Mouse (Mus musculus) layer of hippocampus, postnatal 14 days (tissue): Measurements from ENCODE around the gene Grb14. TPM values are rescaled to one million over a fixed set of nuclear protein-coding genes. Genes with fewer than 3 reads are reported as not detected.

ENCODE experiments used
- DNase-seq, 2 experiments: peaks; one replicate each; pipeline ENCODE4 v3.0.0; 2021 to 2022; ENCODE audit warnings: low spot score in 2 of 2, mixed read lengths in 1 of 2
- long read RNA-seq, 2 experiments: library from polyadenylated mRNA; stranded (forward); transcript quantifications; one replicate each; pipeline ENCODE4 v2.0.0; 2021
- total RNA-seq, 2 experiments: library from RNA; stranded (reverse); gene quantifications; 2 replicates each; pipeline ENCODE4 v1.2.3; 2021

Grb14 gene
- 10 to 100 TPM; 42.6 to 43.3 TPM for total RNA-seq
- long read RNA-seq, experiment 1, transcript Grb14-201 (14 exons, 1,986 nt), result major isoform, 29 of 43 reads
- long read RNA-seq, experiment 1, partial matches to known transcripts, result 7 of 43 reads
- long read RNA-seq, experiment 1, other reads (novel, unspliced or antisense), result 7 of 43 reads
- long read RNA-seq, experiment 2, transcript Grb14-201 (14 exons, 1,986 nt), result major isoform, 46 of 57 reads
- long read RNA-seq, experiment 2, partial matches to known transcripts, result 7 of 57 reads
- long read RNA-seq, experiment 2, other reads (novel, unspliced or antisense), result 3 of 57 reads

DNA sequence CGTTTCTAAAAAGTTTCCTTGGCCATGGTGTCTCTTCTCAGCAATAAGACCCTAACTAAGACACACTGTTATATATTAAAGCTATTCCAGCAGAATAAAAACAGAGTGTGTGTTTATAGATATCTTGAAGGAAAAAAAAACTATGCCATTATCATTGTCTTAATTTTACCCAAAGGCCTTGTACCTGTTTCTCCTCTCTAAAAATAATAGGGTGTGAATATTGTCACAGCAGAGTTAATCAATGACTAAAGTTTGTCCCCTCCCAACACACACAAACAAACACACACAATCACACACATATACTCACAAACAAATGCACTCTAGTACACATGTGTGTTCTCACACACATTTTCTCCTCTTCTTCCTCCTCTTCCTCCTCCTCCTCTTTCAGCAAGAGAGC lies at the start of gene Grb14:
Gene Grb14, minus strand, starts transcription at position 101 of the 400 bp plus-strand sequence.
- no peak for DNase-seq

DNA sequence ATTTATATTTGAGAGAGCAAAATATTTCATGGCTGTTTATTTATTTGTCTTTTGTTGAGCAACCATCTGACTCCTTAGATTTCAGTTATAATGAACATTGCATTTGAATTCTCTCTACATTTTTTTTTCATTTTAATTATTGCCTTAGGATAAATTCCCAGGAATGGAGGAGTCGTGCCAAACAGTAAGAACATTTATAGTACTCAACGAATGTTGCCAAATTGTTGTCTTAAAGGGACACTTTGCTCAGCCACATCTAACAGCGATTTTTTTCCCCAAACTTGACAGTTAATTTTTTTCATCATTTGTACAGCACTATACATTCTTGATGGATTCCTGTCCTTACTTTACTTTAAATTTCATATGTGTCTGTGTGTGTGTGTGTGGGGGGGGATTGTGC lies 47.4 kb upstream of the Grb14 start:
- no peak for DNase-seq

DNA sequence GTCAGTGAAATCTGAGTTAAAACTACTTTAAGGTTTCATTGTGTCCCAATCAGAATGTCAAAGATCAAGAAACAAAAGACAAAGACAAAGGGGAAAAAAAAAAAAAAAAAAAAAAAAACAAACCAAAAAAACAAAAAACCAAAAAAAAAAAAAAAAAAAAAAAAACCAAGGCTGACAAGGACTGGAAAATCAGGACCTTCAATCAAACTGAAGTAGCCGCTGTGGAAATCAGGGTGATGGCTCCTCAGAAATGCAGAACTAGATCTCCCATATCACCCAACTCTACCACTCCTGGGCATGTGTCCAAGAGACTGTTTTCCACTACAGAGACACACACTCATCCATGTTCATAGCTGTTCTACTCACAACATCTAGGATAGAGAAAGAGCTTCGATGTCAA lies 29.0 kb upstream of the Grb14 start:
- no peak for DNase-seq

DNA sequence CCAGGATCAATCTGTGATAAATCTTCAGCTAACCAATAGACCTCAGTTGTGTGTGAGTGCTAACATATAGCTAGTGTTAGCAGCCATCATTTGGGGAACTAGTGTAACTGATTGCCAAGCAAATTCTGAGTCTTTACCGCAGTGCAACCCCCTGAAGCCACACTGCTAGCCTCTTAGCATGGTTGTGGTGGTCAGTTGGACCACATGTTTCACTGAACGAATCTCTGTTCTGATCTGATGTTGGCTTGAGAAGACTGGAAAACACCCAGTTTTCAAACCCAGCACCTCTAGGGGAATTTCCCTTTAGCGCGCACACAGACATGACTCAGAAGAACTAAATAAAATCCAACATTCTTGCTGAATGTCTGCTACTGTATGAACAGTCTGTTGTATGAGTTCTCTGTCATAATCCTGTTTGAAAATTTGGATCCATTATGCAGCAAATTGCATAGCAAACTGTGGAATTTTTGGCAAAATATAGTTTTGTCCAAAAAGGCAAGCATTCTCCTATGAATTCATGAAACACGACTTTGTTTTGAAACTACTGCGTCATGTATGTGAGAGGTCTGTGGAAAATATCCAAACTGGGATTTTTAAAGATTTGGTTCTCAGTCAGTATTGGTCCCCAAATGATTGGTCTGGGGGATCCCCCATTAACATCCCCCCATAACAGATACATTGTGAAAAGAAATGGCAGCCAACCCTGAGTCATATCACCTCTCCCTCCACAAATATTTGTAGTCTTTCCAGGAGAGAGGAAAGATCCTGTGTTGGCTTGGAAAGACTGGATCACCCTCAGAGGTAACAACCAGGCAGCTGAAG lies 27.6 kb upstream of the Grb14 start:
- no peak for DNase-seq

DNA sequence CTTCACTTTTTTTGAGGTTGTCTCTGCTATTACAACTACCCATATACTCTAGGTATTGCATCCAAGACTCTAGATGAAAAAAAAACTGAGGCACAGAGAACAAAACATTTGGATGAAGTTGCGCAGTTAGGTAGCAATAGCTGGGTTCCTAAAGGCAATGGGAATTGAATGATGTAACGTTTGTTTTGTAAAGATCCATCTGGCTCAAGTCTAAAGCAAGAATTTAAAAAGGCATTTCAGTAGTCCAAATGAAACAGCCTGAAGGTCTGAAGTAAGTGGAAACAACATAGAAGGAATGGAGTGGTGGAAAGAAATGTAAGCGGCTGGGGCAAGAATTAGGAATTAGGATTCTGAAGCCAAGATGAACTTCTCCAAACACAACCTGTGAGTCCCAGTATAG lies 26.0 kb upstream of the Grb14 start:
- no peak for DNase-seq

DNA sequence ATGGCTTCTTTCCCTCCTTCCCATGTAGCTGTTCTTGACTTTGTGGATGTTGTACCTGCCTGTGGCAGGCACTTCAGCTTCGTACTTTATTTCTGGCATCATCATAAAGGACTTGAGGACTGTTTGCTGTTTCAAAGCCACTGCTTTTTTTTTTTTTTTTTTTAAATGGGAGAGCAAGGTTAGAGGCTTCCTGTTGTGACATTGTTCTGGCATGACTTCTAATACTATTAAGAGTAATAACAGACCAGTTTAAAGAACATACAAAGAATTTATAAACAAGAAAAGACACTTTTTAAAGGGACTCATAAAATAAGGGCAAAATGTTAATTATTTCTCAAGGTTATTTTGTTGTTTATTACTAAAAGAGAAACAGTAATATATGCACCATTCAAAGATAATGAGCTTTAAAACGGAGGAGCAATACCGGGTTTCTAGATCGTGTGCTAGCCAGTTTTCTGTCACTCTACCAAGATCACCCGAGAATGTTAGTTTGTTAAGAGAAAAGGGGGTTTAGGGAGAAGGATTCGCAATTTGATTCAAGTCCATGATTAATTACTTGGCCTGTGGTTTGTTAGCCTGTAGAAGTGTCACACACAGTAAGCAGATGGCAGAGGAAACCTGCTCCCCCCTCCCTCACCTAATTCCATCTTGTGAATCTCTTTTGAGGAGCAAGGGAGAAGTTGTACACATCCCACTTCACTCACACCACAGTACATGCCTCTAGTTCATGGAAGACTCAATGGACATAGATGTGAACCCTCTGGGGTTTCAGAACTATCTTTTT lies 23.6 kb upstream of the Grb14 start:
- DNase-seq, result no peak

DNA sequence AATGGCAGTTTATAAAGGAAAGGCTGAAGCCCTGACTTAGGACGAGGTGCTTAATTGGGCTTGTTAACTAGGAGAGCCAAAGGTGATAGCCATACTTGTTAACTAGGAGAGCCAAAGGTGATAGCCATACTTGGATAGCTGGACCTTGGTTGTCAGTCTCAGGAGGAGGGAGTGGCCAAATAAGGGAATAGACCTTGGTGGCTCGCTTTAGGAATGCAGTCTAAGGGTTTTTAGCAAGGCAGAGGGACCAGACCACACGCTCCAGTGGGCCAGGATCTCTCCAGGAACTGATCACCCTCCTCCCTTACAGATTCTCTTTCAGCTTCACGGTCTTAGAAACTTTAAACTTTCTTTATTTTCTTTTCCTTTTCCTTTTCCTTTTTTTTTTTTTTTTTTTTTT lies 13.4 kb upstream of the Grb14 start:
- no peak for DNase-seq

DNA sequence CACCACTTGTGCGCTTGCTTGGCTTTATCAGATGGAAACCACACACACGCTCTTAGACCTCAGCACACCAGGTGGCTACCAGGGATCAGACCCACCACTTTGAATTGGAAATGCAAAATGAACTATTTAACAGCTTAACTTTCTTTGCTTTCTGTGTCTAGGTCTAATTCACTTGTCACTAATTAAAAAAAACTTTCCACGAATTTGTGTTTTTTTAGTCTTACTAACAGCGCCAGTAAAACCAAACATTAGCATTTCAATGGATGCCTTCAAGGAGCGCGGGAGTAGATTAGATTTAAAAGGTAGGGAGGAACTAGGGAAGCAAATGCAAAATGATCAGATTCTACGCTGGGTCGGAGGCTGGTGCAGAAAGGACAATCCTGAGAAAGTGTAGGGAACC lies 12.8 kb upstream of the Grb14 start:
- no peak for DNase-seq

DNA sequence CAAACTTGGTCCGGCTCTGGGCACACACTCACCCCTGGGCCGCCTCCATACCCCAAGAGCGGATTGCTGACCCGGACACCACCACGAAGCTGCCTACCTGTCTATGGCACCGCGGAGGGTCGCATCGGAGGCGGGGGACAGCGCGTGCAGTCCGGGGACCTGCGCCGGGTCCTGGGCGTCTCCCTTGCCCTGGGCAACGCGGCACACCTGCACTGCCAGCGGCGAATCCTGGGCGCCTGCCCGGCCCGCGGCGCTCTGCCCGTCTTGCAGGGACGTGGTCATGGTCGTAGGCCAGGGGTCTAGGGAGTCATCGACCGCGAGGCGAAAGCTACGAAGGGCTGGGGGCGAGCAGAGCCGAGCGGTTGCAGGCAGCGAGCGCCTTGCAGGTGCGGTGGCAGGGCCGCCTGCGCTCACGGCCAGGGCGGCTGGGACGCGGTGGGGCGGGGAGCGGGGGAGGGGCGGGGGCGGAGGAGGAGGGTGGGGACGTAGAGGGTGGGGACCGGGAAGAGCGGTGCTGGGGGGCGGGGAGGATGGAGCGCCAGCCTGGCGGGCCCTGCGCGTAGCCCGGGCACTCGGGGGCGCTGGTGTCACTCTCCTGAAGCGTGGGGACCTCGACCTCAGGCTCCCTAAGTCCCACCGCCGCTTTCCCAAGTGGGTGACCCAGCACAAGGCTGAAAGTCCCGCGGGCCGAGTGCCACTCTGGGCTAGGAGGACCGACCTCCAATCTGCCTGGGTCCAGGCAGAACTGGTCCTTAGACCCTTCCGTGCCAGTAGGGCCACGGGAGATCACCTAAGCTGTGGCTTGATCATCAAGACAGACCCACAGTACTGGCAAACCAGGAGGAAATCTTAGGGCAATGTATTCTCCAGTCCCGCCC lies 2.2 kb downstream of the Grb14 start:
- DNase-seq, result peak; percentile 47 to 48

DNA sequence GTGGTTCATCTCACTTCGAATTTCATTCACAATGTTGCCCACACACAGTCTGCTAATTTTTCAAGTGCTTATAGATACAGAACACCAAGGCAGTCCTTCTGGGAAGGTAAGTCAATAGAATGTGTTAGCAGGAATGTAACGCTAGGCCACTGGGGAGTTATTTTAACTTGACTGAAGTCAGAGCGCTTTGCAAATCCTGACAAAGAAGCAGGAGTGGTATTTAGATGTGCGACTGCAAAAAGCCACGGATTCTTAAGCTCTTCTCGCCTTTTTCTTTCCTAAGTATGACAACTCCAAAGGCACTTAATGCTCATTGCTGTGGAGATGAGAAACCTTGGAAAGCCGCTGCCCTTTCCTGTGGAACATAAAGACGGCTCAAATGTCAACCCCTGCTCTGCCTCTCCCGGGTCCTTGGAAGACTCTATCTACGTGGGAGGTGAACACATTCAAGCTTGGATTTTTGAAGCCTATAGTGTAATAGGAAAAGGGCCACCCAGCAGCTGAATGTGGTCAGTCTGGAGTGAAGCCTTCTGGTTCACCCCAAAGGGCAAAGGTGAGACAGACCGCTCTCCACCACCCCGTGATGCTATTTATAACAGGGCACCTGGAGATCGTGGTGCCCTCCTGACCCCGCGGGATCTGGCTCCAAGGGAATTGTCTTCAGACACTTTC lies 3.0 kb downstream of the Grb14 start:
- DNase-seq, result peak; percentile 26

DNA sequence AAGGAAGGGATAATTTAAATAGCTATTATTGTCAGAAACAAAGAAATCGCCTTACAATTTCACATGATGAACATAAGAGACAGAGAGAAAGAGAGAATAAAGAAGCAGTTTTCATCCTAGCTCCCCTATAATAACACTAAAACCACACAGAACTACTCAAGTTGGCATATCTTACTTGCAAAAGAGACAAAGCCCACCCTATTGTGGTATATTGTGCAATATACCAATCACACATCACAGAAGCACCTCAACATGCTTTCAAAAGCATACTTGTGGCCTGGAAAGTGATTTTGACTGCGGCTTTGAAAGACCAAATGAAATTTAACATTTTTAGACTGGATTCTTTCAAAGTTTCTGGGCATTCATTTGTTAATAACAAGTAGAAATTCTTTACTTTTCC lies 7.4 kb downstream of the Grb14 start:
- no peak for DNase-seq

DNA sequence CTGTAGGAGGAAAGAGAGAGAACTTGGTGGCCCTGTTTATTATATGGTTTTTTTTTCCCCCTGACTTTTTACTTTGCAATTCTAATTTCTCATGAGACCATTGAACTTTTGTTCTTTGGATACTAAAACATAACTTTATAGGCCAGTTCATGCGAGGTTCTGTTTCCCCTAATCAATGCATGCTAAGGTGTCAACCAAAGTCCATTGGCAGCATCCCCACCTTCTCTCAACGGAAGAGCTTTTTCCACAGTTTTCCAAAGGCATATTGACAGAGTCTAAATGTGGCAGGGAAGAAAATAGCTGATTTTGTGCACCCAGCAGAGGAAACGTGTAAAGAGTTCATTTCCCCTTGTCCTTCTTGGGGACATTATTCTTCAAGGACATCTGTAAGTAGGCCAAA lies 10.2 kb downstream of the Grb14 start:
- no peak for DNase-seq

DNA sequence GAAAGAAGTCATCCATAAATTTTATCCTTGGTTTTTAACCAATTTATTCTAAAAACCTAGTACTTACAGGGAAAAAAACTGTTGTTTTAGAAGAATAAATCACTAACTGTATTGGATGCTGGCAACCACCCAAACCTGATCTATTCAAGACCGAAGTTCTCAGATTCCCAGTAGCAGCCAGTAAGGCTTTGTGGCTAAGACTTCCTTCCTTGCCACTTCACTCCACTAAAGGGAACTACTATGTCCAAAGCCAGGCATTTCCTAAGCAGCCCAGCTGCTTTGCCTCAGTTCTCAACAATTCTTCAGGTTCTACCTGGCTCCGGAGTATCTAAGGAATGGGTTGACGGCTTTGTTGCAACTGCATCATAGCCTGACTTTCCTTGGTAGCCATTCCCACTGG lies 14.7 kb downstream of the Grb14 start:
- no peak for DNase-seq

DNA sequence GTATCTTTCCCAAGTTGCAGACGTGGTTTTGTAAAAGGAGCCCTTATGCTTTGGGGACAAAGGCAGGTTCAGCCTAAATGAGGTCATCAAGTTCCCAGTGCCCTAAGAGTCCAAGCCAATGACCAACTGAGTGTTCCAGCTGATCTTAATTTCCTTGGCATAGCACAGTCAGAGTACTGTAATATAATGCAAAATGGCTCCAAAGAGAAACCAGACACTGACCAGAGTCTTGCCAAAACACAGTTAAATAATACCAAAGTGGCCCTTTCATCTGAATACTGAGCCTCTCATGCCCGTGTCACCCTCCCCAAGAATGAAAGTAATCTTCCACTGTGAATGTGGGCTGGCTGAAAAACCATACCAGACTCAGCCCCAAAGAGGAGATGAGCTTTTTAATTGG lies 17.4 kb downstream of the Grb14 start:
- DNase-seq, result no peak

DNA sequence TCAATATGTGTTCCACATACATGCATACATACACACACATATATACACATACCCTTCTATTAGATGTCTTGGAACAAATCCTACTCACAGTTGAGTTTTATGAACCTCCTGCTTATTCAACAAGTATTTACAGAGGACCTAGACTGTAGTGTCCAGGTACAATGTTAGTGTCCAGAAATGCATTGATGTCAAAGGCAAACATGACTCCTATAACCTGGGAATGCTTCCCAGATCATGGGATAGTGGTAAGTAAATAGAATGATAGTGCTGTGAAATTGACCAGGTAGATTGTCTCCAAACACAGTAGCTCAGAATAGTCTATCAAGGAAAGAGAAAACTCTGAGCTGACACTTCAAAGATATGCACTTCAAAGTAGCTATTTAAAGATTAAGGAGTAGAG lies 19.7 kb downstream of the Grb14 start:
- DNase-seq, result no peak

DNA sequence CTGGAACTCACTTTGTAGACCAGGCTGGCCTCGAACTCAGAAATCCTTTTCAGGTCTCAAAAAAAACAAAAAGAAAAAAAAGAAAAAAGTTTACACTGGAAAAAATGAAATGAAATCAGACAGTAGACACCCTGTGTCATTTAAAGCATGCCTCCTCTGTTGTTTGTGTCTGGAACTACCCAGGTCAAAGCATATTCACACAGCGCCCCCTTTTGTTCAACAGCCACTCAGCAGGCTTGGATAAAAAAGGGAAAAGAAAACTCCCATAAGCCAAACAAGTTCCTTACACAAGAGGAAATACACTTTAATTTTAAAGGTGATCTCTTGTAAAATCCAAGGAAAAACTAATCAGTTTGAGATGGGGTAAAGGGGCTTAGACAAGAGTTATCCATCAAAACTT lies 21.4 kb downstream of the Grb14 start:
- no peak for DNase-seq

DNA sequence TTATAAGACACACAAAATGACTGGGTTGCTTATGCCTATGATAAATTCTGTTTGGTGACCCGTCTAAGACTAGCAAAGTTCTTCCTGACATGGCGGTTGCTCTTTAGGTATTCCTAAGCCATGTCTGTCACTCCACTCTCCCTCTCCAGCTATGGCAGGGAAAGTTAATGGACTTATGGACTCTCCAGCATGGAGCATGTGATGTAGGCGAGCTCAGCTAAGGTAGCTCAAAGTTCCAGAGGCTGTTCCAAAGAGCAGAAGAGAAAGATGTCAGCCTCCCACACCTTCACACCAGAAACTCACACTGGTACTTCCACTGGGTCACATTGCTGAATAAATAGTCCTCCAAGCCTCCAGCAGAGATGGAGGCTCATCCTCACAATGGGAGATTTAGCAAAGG lies 22.2 kb downstream of the Grb14 start:
- DNase-seq, result no peak

DNA sequence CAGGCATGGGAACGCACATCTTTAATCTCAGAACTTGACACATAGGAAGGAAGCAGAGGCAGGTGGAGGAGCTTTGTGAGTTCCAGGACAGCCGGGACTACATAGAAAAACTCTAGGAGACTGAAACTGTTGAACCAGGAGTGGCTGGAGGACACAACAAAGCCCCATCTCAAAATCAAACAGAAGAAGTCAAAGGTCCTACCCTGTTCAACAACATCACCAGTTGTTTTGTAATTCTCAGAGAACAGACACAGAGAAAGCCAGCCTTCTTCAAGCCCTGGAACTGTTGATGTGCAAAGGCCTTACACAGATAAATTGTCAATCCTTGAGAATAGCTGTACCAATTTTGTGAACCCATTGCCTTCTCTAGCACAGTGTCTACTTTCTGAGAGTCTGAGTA lies 29.7 kb downstream of the Grb14 start:
- no peak for DNase-seq

DNA sequence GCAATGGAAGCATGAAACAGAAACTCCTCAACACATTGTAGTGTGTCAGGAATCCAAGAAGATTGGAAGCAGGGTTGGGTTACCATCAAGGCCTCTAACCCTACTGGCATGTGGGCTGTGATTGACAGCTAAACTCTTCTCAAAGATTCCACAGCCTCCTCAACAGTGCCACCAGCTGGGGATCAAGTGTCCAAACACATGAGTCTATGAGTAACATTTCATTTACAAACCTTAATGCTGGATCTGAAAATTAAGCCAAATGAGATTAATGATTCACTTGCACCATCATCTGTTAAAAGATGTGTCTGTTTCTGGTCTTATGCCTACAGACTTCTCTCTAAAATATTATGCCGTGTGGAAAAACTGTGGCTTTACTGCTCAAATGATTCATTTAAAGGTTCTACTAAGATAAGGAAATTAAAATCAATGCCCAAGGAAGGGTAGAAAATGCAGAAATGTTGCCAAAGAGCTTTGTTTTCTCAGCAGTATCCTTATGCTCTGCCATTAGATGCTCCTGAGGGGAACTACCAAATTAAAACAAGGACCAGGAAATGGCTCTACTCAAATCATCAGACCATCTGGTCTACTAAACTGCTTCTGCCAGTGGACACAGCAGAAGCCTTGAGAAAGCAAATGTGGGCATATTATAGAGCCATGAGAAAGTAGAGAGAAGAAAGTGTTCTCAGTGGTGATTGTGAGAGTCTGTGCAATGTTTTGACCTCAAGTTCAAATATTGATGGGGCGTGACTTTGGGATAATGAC lies 35.2 kb downstream of the Grb14 start:
- no peak for DNase-seq

DNA sequence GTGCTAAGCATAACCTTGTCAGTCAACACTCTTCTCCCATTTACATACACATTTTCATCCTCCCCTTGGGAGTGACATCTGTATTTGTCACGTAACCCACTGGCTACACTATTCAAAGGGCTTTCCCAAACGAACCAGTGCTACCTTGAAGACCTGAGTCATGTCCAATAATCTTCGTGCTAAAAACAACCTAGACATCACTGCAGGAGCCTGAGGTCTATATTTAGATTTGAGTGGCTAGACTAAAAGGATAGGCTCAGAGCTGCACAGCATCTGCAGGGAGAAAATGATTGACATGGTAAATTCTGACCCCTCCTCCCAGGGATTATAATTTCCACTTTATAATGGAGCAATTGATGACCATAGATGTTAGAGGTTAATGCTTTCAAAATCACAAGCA lies 37.0 kb downstream of the Grb14 start:
- DNase-seq, result no peak
